Mouse (Mus musculus) WW6 (cell line): ENCODE data around the gene Otulin.

Experiments used
- DNase-seq: peaks from one replicate; pipeline ENCODE4 v3.0.0-alpha.2; 2013; ENCODE audit warnings: low read depth, low spot score

Otulin gene

GRCm38 (mm10) chr15:27503801-27504730 lies 126.4 kb downstream of the Otulin start:
- no peak for DNase-seq

GRCm38 (mm10) chr15:27503221-27503620 lies 127.3 kb downstream of the Otulin start:
- DNase-seq, result no peak

DNA sequence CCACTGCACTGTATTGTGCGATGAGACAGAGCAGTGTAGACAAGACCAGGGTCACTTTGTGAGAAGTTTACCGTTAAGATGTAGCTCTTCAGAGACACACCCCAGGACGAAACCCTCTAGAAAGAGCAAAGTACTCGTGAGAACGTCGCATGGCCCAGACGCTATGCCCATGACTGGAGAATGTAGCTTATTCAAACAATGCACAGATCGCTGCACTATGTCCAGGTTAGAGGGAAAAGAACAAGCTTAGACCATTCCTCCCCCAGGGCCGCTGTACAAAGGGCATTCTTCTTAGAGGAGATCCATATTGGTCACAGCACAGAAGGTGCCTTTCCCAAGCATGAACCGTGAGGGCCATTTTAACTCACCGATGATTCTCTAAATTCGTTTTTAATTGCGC lies 128.2 kb downstream of the Otulin start:
- no peak for DNase-seq

DNA sequence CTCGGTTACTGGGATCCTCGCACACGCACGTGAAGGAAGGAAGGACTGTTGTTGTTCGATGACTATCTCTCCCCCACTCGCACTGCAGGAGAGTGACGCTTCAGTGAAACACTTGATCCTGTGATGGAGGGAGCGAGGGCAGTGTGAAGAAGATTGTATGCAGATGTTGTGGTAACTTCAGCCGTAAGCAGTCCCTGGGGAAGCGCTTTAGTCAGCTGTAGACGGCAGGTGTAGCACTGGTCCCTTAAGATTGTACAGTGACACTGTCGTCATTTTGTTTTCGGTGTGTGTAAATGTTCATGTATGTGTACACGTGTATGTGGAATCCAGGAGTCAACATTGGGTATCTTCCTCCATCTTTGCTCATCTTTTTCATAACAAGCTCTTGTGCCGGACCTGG lies 130.1 kb downstream of the Otulin start:
- DNase-seq, result no peak

DNA sequence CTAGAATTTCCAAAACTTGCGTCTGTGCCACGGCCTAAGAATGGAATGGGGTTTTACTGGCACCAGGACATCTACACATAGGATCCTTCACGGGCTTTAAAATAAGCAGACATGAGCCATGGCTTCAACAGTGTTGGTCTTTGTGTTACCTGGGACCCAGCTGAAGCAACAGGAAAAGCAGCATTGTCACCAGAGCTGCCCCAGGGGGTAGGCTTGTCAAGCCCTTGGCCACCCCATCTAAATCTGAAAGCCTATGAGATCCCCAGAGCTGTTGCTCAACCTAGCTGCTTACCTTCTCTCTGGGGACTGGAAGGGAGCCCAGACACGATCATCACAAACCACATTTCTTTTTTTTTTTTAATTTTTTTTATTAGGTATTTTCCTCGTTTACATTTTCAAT lies 132.4 kb downstream of the Otulin start:
- no peak for DNase-seq

- no peak for DNase-seq
Observed at GRCm38 (mm10) chr15:27497300-27497997, 133.0 kb downstream of the Otulin start.

DNA sequence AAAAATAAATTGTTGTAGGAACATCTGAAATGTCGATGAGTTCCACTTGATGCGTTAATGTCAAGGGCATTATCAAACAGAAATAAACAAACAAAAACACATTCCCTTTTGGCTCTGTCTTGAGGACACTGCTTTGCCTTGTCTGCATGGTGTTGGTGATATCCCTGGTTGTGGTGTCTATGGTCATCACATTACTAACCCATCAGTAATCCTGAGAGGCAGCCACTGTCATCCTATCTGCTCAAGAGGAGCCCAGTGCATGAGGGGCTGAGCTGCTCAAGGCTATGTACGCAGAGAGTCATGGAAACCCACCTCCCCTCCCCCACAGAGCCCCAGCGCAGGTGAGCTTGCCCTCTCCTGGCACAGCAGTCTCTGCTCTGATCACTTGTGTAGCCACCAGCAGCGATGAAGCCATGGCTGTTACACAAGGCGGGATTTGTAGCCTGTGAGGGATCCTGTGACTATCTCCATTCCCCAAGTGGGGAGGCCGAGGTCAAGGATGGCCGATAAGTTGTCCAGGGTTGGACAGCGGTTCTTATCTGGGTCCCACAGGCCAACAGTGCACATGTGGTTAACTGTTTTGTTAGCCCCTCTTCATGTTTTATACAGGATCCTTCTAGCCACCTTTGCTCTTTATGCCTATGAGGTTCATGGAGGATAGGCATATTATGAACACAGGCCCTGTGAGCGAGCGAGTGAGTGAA lies 133.7 kb downstream of the Otulin start:
- no peak for DNase-seq

- DNase-seq, result no peak
Observed at GRCm38 (mm10) chr15:27495981-27496401, 134.5 kb downstream of the Otulin start.

- no peak for DNase-seq
Observed at GRCm38 (mm10) chr15:27493516-27493915, 137.0 kb downstream of the Otulin start.

- no peak for DNase-seq
Observed at GRCm38 (mm10) chr15:27492734-27493133, 137.8 kb downstream of the Otulin start.
